Mouse (Mus musculus): ENCODE data around the gene Sbsn.

DNA sequence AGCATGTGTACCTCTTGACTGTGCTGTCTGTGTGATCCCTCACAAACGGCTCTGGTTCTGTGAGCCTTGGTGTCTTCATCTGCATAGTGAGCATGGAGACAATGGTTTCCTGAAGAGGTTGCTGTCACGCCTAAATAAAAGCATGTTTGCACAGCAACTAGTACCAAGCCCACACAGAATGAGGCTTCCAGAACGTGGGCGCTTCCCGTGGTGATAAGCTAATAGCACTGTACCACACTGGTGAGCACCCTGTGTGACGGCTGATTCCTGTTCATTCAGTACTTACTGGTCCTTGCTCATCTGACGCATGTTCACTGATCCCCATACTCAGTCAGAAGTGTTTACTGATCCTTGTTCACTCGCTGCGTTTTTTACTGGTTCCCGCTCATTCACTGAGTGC, 38.9 kb downstream of the Sbsn start:
- TF ChIP-seq CTCF (conservative IDR thresholded peaks at IDR 0.05; ENCODE audit: low read length) (no peak), POU5F1 (IDR thresholded peaks at IDR 0.05; ENCODE audit: borderline replicate concordance, low read length) (no peak), NANOG (IDR thresholded peaks at IDR 0.05; ENCODE audit: borderline replicate concordance, low read length) (no peak)

All from E14TG2a.4 (cell line).